Mouse (Mus musculus) lung, embryonic 15.5 days (tissue): ENCODE results near the gene Spen. TPM values are rescaled to one million over a fixed set of nuclear protein-coding genes. Genes with fewer than 3 reads are reported as not detected.
A peak's percentile ranks its signal among the peaks of the same experiment; 100 is the strongest.

Experiments
- ATAC-seq: fragments of 200-750 bp; cut with Nextera tagmentation; 2 replicates; pipeline ENCODE4 v1.8.0; 2017; ENCODE audit warnings: moderate number of reproducible peaks, borderline replicate concordance; ENCODE audit not compliant: low FRiP score, low TSS enrichment; ENCODE audit errors: extremely low read depth
- H3K27ac ChIP-seq: fragments of 300-500 bp; sonication (generic); 2 replicates; pipeline ENCODE4 v1.5.1; 2015; ENCODE audit warnings: moderate library complexity, mild to moderate bottlenecking, inconsistent platforms
- H3K27me3 ChIP-seq: fragments of 300-500 bp; sonication (generic); 2 replicates; pipeline ENCODE4 v1.6.1; 2015; ENCODE audit warnings: inconsistent platforms
- H3K36me3 ChIP-seq: fragments of 300-500 bp; sonication (generic); 2 replicates; pipeline ENCODE4 v1.6.1; 2015; ENCODE audit warnings: inconsistent platforms
- H3K4me1 ChIP-seq: fragments of 300-500 bp; sonication (generic); 2 replicates; pipeline ENCODE4 v1.6.1; 2015; ENCODE audit warnings: inconsistent platforms
- H3K4me2 ChIP-seq: fragments of 300-500 bp; sonication (generic); 2 replicates; pipeline ENCODE4 v1.6.1; 2015; ENCODE audit warnings: inconsistent platforms, mild to moderate bottlenecking, moderate library complexity
- H3K4me3 ChIP-seq: fragments of 300-500 bp; sonication (generic); 2 replicates; pipeline ENCODE4 v1.5.1; 2015; ENCODE audit warnings: mild to moderate bottlenecking, inconsistent platforms
- H3K9ac ChIP-seq: fragments of 300-500 bp; sonication (generic); 2 replicates; pipeline ENCODE4 v1.6.1; 2015; ENCODE audit warnings: inconsistent platforms
- H3K9me3 ChIP-seq: fragments of 300-500 bp; sonication (generic); 2 replicates; pipeline ENCODE4 v1.6.1; 2016; ENCODE audit warnings: inconsistent platforms
- WGBS: fragments of 180-500 bp; shearing (Covaris S2); methylation state at CpG from one replicate; pipeline ENCODE4 v1.1.7; 2015; 5-methylcytosine and 5-hydroxymethylcytosine counted together
- polyA plus RNA-seq: library from polyadenylated mRNA; unstranded; fragments of >200 nt; fragmentation: Nextera tagmentation; extraction: Ambion mirVana; gene quantifications from 2 replicates; pipeline ENCODE4 v1.2.1, GENCODE M21; 2015

The Spen gene
- polyA plus RNA-seq, 1 experiment from 2014 or later: 10.3 TPM

GRCm38 (mm10) chr4:141456193-141456938 lies 82.0 kb downstream of the Spen start:
- H3K27me3 ChIP-seq: no peaks in the 10 kb centered on the region
- no peak overlapping the region for H3K9ac ChIP-seq
- H3K9me3 ChIP-seq: no peaks in the 10 kb centered on the region
- no peak for ATAC-seq
- H3K4me1 ChIP-seq: peaks cover 11% of the 10 kb centered on the region
- no peak overlapping the region for H3K27ac ChIP-seq
- H3K36me3 ChIP-seq: peaks cover 13% of the 10 kb centered on the region; the same call in 1 of the 2 replicates
- 86% methylated on average over 14 of the region's 14 CpGs for WGBS
- H3K4me3 ChIP-seq: no peak overlapping the region
- H3K4me2 ChIP-seq: no peak overlapping the region

GRCm38 (mm10) chr4:141455526-141455925 lies 82.9 kb downstream of the Spen start:
- H3K27me3 ChIP-seq: no peaks in the 10 kb centered on the region
- no peak for ATAC-seq
- 68% methylated on average over 4 of the region's 4 CpGs for WGBS
- H3K9me3 ChIP-seq: no peaks in the 10 kb centered on the region
- H3K9ac ChIP-seq: no peak overlapping the region
- no peak overlapping the region for H3K27ac ChIP-seq
- peaks cover 13% of the 10 kb centered on the region; the same call in 1 of the 2 replicates for H3K36me3 ChIP-seq
- H3K4me1 ChIP-seq: peaks cover 11% of the 10 kb centered on the region
- no peak overlapping the region for H3K4me3 ChIP-seq
- no peak overlapping the region for H3K4me2 ChIP-seq

GRCm38 (mm10) chr4:141454581-141455350 lies 83.6 kb downstream of the Spen start:
- H3K4me1 ChIP-seq: peaks cover 11% of the 10 kb centered on the region
- H3K9me3 ChIP-seq: no peaks in the 10 kb centered on the region
- H3K36me3 ChIP-seq: peaks cover 11% of the 10 kb centered on the region; the same call in 1 of the 2 replicates
- no peaks in the 10 kb centered on the region for H3K27me3 ChIP-seq
- 58% methylated on average over 14 of the region's 14 CpGs for WGBS
- H3K4me2 ChIP-seq: no peak overlapping the region
- H3K4me3 ChIP-seq: no peak overlapping the region
- H3K27ac ChIP-seq: no peak overlapping the region
- no peak for ATAC-seq
- H3K9ac ChIP-seq: no peak overlapping the region

GRCm38 (mm10) chr4:141451916-141452450 lies 86.4 kb downstream of the Spen start:
- H3K4me3 ChIP-seq: no peak overlapping the region
- no peak for ATAC-seq
- H3K36me3 ChIP-seq: peaks cover 36% of the 10 kb centered on the region
- no peaks in the 10 kb centered on the region for H3K27me3 ChIP-seq
- H3K4me2 ChIP-seq: no peak overlapping the region
- no peaks in the 10 kb centered on the region for H3K4me1 ChIP-seq
- no peak overlapping the region for H3K27ac ChIP-seq
- H3K9ac ChIP-seq: no peak overlapping the region
- no peaks in the 10 kb centered on the region for H3K9me3 ChIP-seq
- WGBS: 87% methylated on average over 9 of the region's 9 CpGs

GRCm38 (mm10) chr4:141451251-141451650 lies 87.1 kb downstream of the Spen start:
- H3K27me3 ChIP-seq: no peaks in the 10 kb centered on the region
- 80% methylated on average over 2 of the region's 2 CpGs for WGBS
- peaks cover 36% of the 10 kb centered on the region for H3K36me3 ChIP-seq
- no peak overlapping the region for H3K27ac ChIP-seq
- no peaks in the 10 kb centered on the region for H3K9me3 ChIP-seq
- H3K4me2 ChIP-seq: no peak overlapping the region
- ATAC-seq: no peak
- H3K9ac ChIP-seq: no peak overlapping the region
- H3K4me1 ChIP-seq: 0 out of 2 replicates have a peak, but pooled peaks cover 1% of the 10 kb centered on the region
- no peak overlapping the region for H3K4me3 ChIP-seq

GRCm38 (mm10) chr4:141446211-141446610 lies 92.2 kb downstream of the Spen start:
- Histone ChIP-seq H3K9ac (no peak overlapping the region), H3K4me1 (peaks cover 18% of the 10 kb centered on the region), H3K27me3 (no peaks in the 10 kb centered on the region), H3K4me3 (no peak overlapping the region), H3K4me2 (no peak overlapping the region), H3K9me3 (no peaks in the 10 kb centered on the region), H3K27ac (no peak overlapping the region), H3K36me3 (peaks cover 27% of the 10 kb centered on the region)
- 60% methylated on average over 7 of the region's 7 CpGs for WGBS
- ATAC-seq: no peak

GRCm38 (mm10) chr4:141445328-141445720 lies 93.1 kb downstream of the Spen start:
- WGBS: 10% methylated on average over 14 of the region's 14 CpGs
- Histone ChIP-seq H3K9ac (peak overlapping the region; percentile 95), H3K27ac (no peak overlapping the region), H3K36me3 (peaks cover 27% of the 10 kb centered on the region), H3K9me3 (no peaks in the 10 kb centered on the region), H3K4me3 (peak overlapping the region; percentile 100), H3K27me3 (no peaks in the 10 kb centered on the region), H3K4me1 (peaks cover 18% of the 10 kb centered on the region), H3K4me2 (peak overlapping the region; percentile 88)
- no peak for ATAC-seq

- Histone ChIP-seq H3K4me2 (peak within 1 kb of the TSS; percentile 88), H3K4me3 (peak within 1 kb of the TSS; percentile 100), H3K36me3 (peaks cover 25% of the 10 kb centered on the region), H3K9ac (peak within 1 kb of the TSS; percentile 95), H3K27me3 (no peaks in the 10 kb centered on the region), H3K27ac (peak within 1 kb of the TSS; percentile 73), H3K4me1 (peaks cover 18% of the 10 kb centered on the region), H3K9me3 (no peaks in the 10 kb centered on the region)
- ATAC-seq: peak; percentile 84
- WGBS: under 1% methylated on average over 67 of the region's 102 CpGs
Measured at GRCm38 (mm10) chr4:141444451-141445327, 93.7 kb downstream of the Spen start, which contains the start of gene Zbtb17. Gene Zbtb17, plus strand, starts transcription at chr4:141444654.

GRCm38 (mm10) chr4:141443641-141444429 lies 94.6 kb downstream of the Spen start:
- no peaks in the 10 kb centered on the region for H3K9me3 ChIP-seq
- no peak overlapping the region for H3K27ac ChIP-seq
- ATAC-seq: no peak
- peak overlapping the region; percentile 88 for H3K4me2 ChIP-seq
- H3K36me3 ChIP-seq: peaks cover 17% of the 10 kb centered on the region
- peak overlapping the region; percentile 100 for H3K4me3 ChIP-seq
- 33% methylated on average over 11 of the region's 11 CpGs for WGBS
- H3K4me1 ChIP-seq: peaks cover 18% of the 10 kb centered on the region
- H3K9ac ChIP-seq: peak overlapping the region; percentile 53
- H3K27me3 ChIP-seq: no peaks in the 10 kb centered on the region

GRCm38 (mm10) chr4:141440877-141441276 lies 97.5 kb downstream of the Spen start:
- no peak overlapping the region for H3K4me2 ChIP-seq
- no peak for ATAC-seq
- H3K27ac ChIP-seq: no peak overlapping the region
- no peaks in the 10 kb centered on the region for H3K9me3 ChIP-seq
- H3K4me3 ChIP-seq: no peak overlapping the region
- H3K9ac ChIP-seq: no peak overlapping the region
- H3K36me3 ChIP-seq: no peaks in the 10 kb centered on the region
- H3K27me3 ChIP-seq: no peaks in the 10 kb centered on the region
- peaks cover 14% of the 10 kb centered on the region for H3K4me1 ChIP-seq
